Mouse (Mus musculus) heart, postnatal 25 days (tissue): ENCODE measurements around the gene Hpgd. TPM values are rescaled to one million over a fixed set of nuclear protein-coding genes. Genes with fewer than 3 reads are reported as not detected.
"Not testable (repeated sequence)": the region's sequence is repeated elsewhere in the genome, so short reads cannot be mapped to it uniquely, and the experiment has no call there.

Source experiments
- DNase-seq: peaks from one replicate; pipeline ENCODE4 v3.0.0; 2022; ENCODE audit warnings: low spot score
- intact Hi-C: fragments of 180-260 bp; cut with DNase I; formaldehyde crosslinking; loops from one replicate; pipeline ENCODE4 v1.15.1; 2025
- total RNA-seq, 2 experiments: library from RNA; stranded (reverse); gene quantifications; 2 replicates each; pipeline ENCODE4 v1.2.3; 2021

Hpgd gene
- total RNA-seq = 10 to 100 TPM in 1 of 2 experiments, 1 to 10 TPM in 1; 9.3 to 10.2 TPM

DNA sequence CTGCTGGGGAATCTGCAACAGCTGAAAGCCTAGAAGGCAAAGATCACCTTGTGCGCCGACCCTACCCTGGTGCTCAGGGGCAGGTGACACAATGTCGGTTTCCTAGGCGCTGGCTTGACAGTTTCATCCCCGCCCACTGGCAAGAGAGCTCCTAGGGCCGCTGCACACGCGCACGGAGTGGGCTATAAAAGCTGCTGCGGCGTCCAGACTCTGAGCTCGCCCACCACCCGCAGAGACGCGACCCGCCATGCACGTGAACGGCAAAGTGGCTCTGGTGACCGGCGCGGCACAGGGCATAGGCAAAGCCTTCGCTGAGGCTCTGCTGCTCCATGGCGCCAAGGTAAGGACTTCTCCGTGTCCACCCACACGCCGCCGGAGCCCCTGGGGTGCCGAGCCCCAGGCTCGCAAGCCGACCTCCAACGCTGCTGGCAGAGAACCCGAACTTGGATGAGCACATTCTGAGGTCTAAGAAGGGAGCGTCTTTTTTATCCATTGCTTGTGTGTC, at the start of gene Hpgd:
TSS of gene Hpgd (plus strand) at position 213 of the 505 bp plus-strand sequence.
- intact Hi-C loops = loop anchor here (5.0 kb wide), 1 partner anchor 48 kb away; no protein-coding TSS in a partner anchor
- peak; percentile 12 for DNase-seq

DNA sequence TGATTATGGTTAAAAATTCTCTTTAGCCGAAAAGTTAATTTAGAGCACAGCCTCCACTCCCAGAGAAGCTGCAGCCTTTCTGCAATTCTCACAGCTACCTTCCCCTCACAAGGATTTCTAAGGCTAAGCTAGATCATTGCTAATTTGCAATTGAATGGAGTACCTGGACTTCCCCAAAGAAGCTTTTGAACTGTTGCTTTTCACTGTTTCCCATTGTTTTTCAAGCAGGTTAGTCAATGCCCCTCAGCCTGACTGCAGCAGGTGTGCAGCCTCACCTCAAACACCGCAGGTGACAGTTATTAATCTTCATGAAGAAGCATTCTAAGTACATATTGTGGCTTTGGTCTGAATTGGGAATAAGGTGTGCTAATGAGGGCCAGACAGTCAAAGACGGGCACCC, 42.7 kb upstream of the Hpgd start:
- DNase-seq, intact Hi-C loops: not testable (repeated sequence)

DNA sequence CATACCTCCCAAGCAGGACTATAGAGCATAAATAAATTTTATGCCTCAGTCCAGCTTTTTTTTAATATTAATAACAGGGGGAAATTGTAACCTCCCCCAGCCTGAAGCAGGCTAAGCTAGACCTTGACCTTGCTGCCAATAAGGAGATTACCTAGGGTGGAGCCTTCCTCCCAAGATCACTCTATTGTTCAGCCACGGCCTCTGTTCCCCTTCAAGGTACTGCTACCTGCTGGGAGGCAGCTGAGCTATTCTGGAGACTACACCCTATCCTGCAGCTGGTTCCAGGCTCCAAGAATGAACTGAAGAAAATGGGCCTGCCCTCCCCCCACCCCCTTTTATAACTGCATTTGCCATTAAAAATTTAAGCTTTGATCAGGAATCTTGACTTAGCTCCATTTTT, 42.1 kb upstream of the Hpgd start:
- no peak for DNase-seq
- intact Hi-C loops = no loop called here

DNA sequence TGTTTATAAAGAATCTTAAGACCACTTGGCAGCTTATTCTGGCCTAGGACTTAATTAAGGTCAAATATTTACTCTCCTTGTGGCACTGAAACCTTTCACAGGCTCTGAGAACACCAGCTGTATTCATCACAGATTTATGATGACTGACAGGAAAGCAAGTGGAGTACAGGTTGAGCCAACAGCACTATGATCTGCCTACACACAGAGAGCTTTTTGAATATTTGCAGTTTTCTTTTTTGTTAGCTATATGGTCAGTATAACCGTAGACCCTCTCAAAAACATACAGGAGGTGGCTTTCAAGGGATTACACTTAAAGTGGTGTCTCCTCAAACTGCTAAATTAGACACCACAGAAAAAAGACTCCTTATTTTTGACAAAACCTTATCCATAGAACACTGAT, 33.2 kb upstream of the Hpgd start:
- DNase-seq = no peak
- intact Hi-C loops = no loop called here

DNA sequence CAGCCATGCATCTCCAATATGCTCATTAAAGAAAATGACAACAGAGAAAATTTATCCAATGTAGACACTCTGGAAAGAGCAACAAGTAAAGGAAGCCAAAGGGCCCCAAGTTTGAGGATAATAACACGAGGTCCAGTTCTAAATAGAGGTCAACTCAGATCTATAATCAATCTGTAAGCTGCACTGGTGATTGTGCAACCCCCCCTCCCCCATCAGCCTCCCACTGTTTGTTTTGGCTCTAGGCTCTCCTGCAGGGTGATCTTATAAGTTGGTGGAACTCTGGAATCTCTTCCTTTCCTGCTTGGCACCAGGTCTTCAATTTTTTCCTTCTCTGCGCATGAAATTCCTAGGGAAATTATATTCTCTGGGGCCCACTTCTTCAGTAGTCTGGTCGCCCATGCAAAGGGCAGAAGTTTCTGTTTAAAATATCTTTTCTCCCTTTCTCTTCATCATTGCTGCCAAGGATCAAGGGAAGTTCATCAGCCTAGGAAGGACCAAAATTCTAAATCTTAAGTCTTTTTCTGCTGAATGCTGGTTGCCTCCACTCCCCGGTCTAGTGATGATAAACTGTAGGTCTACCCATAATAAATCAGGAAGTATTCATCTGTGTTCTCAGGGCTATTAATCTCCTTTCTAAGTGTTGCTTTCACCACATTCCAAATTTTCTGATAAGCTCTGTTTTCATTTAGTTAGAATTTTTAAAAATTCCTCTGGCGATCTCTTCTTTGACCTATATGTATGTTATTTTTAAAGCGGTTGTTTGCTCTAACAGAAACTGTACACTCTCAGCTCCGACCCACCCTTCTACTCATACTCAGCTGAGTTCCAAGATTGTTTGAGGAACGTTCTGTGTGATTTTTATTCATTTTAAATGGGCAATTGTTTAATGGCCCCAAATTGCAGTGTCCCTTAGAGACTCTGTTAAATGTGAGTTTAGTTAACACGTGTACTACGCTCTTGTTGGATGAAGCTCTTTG, 24.4 kb upstream of the Hpgd start:
- intact Hi-C loops = no loop called here
- DNase-seq = no peak

DNA sequence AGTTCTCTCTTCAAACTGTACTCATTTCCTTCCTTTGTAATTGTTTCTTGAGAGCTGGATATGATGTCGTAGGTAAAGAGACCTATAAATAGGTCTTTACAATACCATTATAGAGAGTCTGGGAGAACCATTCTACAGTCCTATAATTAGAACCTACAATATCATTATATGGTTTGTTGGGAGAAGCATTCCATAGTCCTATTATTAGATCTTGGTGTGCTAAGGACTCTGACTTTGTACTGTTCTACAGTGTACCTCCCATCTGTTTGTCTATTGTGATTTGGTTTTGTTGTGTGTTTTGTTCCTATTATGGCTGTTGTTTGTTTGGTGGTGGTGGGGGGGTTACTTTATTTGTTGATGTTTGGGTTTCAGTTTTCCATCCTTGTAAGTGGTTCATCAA, 21.5 kb upstream of the Hpgd start:
- no peak for DNase-seq
- intact Hi-C loops = no loop called here

DNA sequence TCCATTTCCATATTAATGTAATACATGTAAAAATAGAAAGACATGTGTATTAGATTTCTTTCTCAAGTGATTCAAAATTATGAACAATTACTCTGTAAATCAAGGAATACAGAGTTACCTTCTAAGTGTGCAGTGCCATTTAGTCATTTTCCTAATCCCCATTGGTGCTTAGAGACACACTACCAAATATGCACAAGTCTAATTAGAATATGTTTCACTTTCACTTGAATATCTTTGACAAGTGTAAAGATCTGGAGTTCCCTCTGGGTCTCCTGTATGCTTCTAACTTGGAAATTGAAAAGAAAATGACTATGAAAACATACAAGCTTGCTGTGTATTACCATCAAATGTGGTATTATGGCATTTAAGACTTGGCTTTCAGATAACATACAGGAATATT, 19.1 kb upstream of the Hpgd start:
- DNase-seq = no peak
- intact Hi-C loops = no loop called here

DNA sequence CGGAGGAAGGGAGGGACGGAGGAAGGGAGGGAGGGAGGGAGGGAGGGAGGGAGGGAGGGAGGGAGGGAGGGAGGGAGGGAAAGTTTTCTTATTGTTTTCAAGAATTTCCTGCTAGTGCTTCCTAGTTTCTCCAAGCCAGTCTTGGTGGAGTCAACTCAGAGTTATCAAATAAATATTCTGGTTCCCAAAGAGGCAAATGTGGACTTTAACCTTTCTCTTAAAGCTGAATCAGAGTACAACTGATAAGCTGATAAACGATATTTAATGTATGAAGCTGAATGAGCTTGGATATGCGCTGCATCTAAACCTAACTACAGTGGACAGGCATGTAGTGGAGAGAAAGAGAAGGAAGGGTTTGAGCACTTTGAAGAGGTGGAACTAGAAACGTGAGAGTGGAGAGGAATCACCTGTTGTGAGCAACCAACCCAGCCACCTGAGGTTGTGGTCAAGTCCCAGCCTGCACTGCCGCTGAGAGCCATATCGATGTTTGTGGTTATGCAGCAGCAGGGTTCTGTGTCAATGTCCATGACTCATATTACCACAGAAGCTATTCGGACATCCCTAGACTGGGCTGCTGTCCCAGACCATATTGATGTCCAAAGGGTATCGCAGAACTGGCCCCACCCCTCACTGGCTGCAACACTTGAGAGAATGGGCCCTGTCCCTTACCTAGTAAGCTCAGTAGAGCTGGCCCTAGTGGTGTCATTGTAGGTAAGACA, 16.4 kb upstream of the Hpgd start:
- no peak for DNase-seq
- intact Hi-C loops = no loop called here

DNA sequence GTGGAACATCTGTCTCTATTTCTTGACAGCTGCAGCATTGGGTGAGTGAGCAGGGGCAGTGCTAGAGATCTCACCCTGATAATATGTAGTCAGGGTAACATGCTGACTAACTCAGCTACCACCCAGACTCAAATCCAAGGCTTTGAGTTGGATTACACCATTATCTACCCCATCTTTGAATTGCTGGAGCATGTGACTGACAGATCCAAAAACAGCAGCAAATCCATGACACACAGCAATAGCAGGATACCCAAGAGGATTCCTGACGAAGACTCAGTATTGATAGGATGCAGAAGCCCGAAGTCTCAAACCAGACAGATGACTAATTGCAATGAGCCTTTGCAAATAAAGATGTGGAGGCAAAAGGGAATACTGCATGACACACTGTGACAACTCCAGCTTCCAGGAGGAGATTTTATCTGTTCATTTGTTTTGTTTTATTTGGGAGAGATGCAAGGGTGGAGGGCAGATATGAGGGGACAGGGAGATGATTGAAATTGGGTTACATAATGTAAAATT, 15.8 kb upstream of the Hpgd start:
- no peak for DNase-seq
- intact Hi-C loops = no loop called here

DNA sequence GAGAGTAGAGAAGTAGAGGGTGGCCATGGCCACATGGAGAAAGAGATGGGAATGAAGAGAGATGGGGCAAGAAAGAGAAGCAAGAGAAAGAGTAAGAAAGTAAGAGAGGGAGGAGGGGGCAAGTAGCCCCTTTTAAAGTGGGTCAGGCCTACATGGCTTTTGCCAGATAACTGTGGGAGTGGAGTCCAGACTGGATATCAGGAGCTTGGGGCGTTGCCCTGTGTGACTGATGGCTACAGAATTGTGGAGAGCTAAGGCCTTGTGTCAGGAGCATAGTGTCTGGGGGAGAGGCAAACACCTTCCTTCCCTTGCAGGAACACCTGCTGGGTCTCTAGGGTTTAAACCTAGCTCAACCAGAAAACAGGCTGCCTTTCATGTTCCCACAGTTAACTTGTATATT, 10.4 kb upstream of the Hpgd start:
- intact Hi-C loops = no loop called here

DNA sequence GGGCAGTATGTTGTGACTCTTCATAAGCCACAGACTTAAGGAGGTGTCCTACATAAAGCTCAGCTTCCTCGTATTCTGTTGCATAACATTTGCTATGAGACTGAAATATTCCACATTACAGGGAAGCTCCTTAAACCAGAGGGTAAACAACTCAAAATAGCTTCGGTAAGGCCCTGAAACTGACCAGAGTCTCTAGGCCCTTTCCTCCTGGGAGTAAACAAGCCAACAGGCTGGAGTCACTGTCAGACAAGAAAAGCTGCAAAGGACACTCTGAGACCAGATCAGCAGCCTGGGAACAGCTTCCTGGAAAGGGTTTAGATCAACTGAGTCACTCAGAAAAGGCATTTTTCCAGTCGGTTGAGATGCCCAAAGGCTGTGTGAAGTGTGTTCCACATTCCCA, 9.4 kb upstream of the Hpgd start:
- intact Hi-C loops = no loop called here
- no peak for DNase-seq

More for the DNA sequence above, 10.4 kb upstream of the Hpgd start:
- no peak for DNase-seq

DNA sequence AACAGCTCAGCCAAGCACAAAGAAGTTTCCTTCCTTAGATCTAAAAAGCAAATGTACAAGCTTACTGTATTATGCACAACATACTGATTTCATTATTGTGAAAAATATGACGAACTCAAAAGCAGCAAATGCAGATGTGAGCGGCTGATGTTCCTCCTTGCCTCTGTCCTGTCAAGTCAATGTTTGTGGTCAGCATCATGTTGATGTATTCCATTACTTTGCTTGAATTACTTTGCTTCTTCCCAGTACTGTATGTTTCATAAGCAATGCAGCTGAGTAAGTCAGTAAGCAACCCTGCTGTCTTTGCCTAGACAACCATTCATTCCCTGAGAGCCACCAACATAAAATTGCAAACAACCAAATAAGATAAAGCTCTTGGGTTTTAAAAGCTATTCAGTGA, 7.7 kb upstream of the Hpgd start:
- intact Hi-C loops = no loop called here
- no peak for DNase-seq

DNA sequence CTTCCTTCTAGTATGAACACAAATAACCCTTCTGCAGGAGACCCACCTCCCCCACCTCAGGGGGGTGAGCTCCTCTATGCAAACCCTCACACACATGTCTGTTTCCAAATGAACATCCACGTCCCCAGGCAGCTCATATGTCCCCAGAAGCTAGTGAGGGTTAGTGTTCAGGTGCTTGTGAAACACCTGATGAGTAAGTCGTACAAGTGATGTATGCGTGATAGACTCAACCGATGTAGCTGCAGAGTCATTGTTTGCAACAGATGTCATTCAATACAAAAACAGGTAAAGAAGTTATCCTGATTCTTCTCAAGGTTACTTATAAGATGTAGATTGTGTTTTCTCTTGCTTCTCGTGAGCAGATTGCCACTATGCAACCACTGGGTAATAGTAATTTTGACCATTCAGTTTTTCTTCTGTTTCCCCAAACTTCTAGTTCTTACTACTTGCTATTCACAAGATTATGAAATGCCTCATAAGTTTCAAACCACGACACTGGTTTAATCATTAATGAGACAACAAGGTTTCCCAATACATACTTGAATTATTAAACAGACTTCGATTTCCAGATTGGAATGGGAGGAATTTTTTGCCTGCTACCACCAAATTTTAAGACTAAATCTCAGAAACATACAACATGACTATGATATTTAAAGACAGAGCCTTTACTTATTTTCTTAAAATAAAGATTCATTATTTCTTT, 6.9 kb upstream of the Hpgd start:
- intact Hi-C loops = no loop called here
- DNase-seq = no peak

DNA sequence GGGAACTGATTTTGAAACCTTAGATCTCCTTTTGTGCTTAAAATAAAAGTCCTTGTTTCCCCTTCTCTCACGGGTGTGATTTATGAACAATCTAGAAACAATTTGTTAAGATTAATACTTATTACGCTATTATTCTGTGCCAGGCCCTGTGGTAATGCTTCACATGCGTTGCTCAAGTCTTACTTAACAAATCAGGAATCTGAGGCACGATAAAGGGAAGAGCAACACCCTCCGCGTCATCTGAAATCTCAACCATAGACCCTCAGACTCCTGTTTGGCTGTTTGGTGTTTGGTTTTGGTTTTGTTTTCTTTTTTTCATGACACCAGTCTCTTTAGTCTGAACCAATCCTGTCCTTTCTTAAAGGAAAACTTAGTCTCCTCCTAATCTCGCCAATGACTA, 2.1 kb upstream of the Hpgd start:
- intact Hi-C loops = loop anchor here (5.0 kb wide), 1 partner anchor 50 kb away; no protein-coding TSS in a partner anchor
- no peak for DNase-seq

DNA sequence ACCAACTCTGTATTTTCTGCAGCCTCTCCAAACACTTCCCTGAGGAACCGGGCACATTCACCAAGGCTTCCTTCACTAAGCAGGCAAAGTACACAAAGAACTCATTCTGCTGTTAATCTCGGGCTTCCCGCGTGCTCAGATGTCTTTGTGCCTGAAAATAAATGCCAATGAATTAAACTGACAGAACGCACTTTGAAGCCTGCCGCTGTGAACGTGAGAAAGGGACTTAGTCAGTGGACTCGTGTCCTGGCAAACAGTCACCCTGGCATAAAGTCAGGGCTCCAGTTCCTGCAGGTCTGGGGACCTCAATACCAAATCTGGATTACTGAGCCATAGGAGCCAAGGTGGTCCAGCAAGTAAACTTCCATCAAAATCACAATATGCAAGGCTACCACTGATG, 905 bp upstream of the Hpgd start:
- intact Hi-C loops = loop anchor here (5.0 kb wide), 1 partner anchor 49 kb away; no protein-coding TSS in a partner anchor
- DNase-seq = no peak

DNA sequence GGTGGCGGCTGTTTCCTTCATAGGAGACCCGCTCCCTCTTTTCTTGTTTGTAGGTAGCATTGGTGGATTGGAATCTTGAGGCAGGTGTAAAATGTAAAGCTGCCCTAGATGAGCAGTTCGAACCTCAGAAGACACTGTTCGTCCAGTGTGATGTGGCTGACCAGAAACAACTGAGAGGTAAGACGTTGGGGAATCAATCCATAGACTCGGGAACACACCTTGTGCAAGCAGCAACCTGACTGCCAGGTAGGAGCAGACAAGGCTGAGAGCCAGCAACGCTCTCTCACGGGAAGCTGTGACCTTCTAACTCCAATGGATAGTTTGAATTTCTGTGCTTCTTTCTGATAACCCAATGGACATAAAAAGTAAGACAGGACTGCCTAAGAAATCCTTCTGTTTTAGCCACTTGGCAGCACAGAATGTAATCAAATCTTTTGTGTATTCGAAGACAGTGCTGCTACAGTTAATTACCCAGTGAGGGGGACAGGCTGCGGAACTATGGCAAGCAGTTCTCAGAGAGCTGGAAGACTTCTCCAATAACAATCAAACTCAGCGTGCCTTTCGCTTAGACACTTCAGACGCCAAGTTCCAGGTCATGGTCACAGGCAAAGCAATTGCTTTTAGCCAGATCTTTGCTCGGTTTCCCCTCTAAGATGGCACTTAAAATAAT, 636 bp downstream of the Hpgd start:
- DNase-seq = no peak
- intact Hi-C loops = loop anchor here (5.0 kb wide), 1 partner anchor 47 kb away; no protein-coding TSS in a partner anchor

DNA sequence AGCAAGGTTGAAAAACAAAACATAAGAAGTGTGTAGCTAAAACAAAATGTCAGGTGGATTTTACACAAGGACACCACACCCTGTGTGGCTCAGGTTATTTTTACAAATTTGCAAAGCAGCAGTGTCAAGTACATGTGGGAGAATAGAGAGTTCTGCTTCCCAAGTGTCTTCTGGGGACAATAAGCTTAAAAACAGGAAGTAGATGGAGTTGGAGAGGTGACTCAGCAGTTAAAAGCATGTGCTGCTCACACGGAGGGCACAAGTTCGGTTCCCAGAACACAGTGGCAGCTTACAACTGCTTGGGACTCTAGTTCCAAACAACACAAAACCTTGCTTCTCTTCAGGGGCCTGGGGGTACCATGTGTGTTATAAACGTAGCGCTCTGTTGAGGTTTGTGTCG, 5.0 kb downstream of the Hpgd start:
- DNase-seq = no peak
- intact Hi-C loops = no loop called here

DNA sequence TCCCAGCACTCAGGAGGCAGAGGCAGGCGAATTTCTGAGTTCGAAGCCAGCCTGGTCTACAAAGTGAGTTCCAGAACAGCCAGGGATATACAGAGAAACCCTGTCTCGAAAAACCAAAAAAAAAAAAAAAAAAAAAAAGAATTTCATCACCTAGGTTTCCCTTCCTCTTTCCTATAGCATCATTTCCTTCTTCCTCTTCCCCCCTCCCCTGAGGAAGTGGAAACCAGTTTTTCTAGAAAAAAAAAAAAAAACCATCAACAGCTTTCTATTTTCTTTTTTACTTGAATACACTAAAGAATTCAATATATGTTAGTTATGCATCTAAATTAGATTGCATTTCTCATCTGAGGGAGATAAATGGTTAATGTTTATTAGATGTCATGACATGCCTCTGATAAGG, 6.9 kb downstream of the Hpgd start:
- intact Hi-C loops = not testable (repeated sequence)

DNA sequence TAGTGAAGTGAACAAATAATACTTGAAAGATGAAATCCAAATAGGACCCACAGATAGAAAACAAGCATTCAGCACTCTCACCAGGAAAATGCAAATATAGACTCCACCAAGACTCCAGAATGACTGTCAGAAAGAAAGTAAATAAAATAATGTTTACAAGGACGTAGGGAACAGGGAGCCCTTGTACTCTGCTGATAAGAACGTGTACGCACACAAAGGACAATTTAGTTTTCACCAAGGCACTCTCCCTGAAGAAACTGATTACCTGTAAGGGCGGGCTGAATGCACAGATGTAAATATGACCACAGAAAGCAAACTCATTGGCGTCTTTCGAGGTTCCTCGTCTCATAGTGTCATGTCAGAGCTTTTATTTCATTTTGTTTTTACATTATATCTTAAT, 10.2 kb downstream of the Hpgd start:
- intact Hi-C loops = no loop called here
- DNase-seq = no peak

More for the DNA sequence above, 6.9 kb downstream of the Hpgd start:
- DNase-seq = not testable (repeated sequence)
